Mouse (Mus musculus): ENCODE measurements around the gene Pcdh9. TPM values are rescaled to one million over a fixed set of nuclear protein-coding genes. Genes with fewer than 3 reads are reported as not detected.

The Pcdh9 gene
- polyA plus RNA-seq, 1 experiment from 2014 or later: 50.9 TPM

DNA sequence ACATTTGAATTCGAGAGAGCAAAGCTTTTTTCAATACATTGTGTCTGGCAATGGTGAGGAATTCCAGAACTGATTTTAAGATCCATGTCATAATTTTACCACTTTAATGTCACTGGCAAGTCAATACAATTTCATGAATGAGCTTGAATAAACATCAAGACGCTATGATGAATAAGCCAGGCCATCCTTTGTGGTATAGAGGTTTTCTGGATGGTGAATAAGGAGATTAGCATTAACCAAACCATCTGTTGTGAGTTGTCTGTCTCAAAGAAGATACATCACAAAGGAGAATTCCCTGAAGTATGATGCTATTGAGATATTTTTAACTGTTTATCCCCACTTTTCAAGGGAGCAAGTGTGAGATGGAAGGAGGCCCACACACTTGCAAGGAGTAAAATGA, 602.1 kb downstream of the Pcdh9 start:
- Histone ChIP-seq H3K4me3 (ENCODE audit: low read depth, low read length) (no peak overlapping the region), H3K27me3 (ENCODE audit: control insufficient read depth, insufficient read depth, low read length) (no peaks in the 10 kb centered on the region), H3K4me1 (replicated peaks; ENCODE audit: control insufficient read depth, insufficient read depth, low read length) (no peaks in the 10 kb centered on the region), H3K27ac (ENCODE audit: low read depth, low read length) (no peak overlapping the region), H3K36me3 (ENCODE audit: control insufficient read depth, insufficient read depth, low read length) (no peaks in the 10 kb centered on the region), H3K9ac (ENCODE audit: low read depth, low read length) (no peak overlapping the region), H3K9me3 (ENCODE audit: control insufficient read depth, low read length) (no peaks in the 10 kb centered on the region), H3K4me2 (replicated peaks; ENCODE audit: low read depth, low read length) (no peak overlapping the region)
- WGBS: 58% methylated on average over 2 of the region's 2 CpGs
- DNase-seq (ENCODE audit: low spot score): no peak
- ATAC-seq (ENCODE audit: low FRiP score): no peak

- Histone ChIP-seq H3K4me2 (replicated peaks; ENCODE audit: low read depth, low read length) (no peak overlapping the region), H3K27ac (ENCODE audit: low read depth, low read length) (no peak overlapping the region), H3K36me3 (ENCODE audit: control insufficient read depth, insufficient read depth, low read length) (no peaks in the 10 kb centered on the region), H3K9me3 (ENCODE audit: control insufficient read depth, low read length) (no peaks in the 10 kb centered on the region), H3K27me3 (ENCODE audit: control insufficient read depth, insufficient read depth, low read length) (no peaks in the 10 kb centered on the region), H3K4me1 (replicated peaks; ENCODE audit: control insufficient read depth, insufficient read depth, low read length) (no peaks in the 10 kb centered on the region), H3K9ac (ENCODE audit: low read depth, low read length) (no peak overlapping the region), H3K4me3 (ENCODE audit: low read depth, low read length) (no peak overlapping the region)
- peak; percentile 33 for DNase-seq (ENCODE audit: low spot score)
- WGBS: 43% methylated on average over 1 of the region's 1 CpGs
- ATAC-seq (ENCODE audit: low FRiP score): peak; percentile 35; the same call in 1 of the 2 replicates
Measured at GRCm38 (mm10) chr14:93287642-93288041, 602.8 kb downstream of the Pcdh9 start.

DNA sequence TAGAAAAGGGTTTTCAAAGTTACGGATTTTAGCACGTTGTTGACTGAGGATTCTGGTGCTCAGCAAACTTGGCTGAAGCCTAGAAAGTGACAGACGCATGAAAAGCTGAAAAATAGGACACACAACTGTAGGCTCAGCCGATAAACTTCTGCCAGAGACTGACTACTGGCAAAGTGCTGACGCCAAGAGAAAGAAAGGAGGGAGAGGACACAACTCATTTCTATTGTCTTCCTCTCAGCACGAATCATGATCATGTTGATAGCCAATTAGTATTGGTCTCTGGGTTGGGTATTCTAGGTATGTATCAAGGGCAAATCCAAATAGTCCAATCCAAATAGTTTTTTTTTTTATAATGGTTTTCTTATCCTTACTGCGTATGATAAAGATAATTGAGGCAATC, 605.3 kb downstream of the Pcdh9 start:
- no peak overlapping the region for H3K9ac ChIP-seq (ENCODE audit: low read depth, low read length)
- no peaks in the 10 kb centered on the region for H3K9me3 ChIP-seq (ENCODE audit: control insufficient read depth, low read length)
- no peaks in the 10 kb centered on the region for H3K36me3 ChIP-seq (ENCODE audit: control insufficient read depth, insufficient read depth, low read length)
- no peak overlapping the region for H3K27ac ChIP-seq (ENCODE audit: low read depth, low read length)
- ATAC-seq (ENCODE audit: low FRiP score) (no peak), DNase-seq (ENCODE audit: low spot score) (no peak)
- H3K27me3 ChIP-seq (ENCODE audit: control insufficient read depth, insufficient read depth, low read length): no peaks in the 10 kb centered on the region
- H3K4me2 ChIP-seq (replicated peaks; ENCODE audit: low read depth, low read length): no peak overlapping the region
- no peaks in the 10 kb centered on the region for H3K4me1 ChIP-seq (replicated peaks; ENCODE audit: control insufficient read depth, insufficient read depth, low read length)
- H3K4me3 ChIP-seq (ENCODE audit: low read depth, low read length): no peak overlapping the region
- WGBS: 81% methylated on average over 7 of the region's 7 CpGs

DNA sequence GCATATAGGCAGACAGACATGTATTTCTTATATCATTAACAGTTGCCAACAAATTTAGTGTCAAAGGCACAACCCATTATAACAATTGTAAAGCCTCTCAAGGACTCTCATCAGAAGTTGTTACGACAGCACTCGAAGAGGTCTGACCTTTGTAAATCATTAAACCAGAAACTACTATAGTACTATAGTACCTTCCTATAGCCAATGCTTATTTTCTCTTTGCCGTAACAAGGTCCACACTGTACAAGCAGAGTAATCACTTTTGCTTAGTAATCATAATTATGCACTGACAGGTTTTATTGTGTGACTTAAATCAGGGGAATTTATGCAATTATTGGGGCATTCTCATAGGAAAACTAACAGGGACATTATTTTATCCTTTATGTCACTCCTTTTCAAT, 606.5 kb downstream of the Pcdh9 start:
- DNase-seq (ENCODE audit: low spot score) (no peak), ATAC-seq (ENCODE audit: low FRiP score) (no peak)
- Histone ChIP-seq H3K4me2 (replicated peaks; ENCODE audit: low read depth, low read length) (no peak overlapping the region), H3K4me3 (ENCODE audit: low read depth, low read length) (no peak overlapping the region), H3K36me3 (ENCODE audit: control insufficient read depth, insufficient read depth, low read length) (no peaks in the 10 kb centered on the region), H3K9me3 (ENCODE audit: control insufficient read depth, low read length) (no peaks in the 10 kb centered on the region), H3K27me3 (ENCODE audit: control insufficient read depth, insufficient read depth, low read length) (no peaks in the 10 kb centered on the region), H3K27ac (ENCODE audit: low read depth, low read length) (no peak overlapping the region), H3K4me1 (replicated peaks; ENCODE audit: control insufficient read depth, insufficient read depth, low read length) (no peaks in the 10 kb centered on the region), H3K9ac (ENCODE audit: low read depth, low read length) (no peak overlapping the region)
- 79% methylated on average over 3 of the region's 3 CpGs for WGBS

DNA sequence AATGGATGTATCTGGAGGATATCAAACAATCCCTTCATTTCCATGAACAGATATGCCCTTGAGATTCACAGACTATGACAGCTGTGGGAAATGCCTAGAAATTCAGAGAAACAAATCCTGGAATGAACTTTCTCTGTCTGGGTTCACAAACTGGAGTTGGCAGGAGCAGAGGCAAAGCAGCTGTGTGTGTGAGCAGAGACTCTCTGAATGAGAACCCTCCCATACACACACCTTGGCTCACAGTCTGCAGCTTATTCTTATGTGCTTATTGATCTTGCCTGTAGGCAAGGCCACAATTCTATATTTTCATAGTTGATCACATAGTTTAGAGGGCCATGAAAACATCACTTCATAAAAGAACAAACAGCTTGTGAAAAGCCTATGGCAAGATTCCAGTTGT, 614.8 kb downstream of the Pcdh9 start:
- Histone ChIP-seq H3K4me1 (replicated peaks; ENCODE audit: control insufficient read depth, insufficient read depth, low read length) (no peaks in the 10 kb centered on the region), H3K4me3 (ENCODE audit: low read depth, low read length) (no peak overlapping the region), H3K36me3 (ENCODE audit: control insufficient read depth, insufficient read depth, low read length) (no peaks in the 10 kb centered on the region), H3K9me3 (ENCODE audit: control insufficient read depth, low read length) (no peaks in the 10 kb centered on the region), H3K27ac (ENCODE audit: low read depth, low read length) (no peak overlapping the region), H3K4me2 (replicated peaks; ENCODE audit: low read depth, low read length) (no peak overlapping the region), H3K9ac (ENCODE audit: low read depth, low read length) (no peak overlapping the region), H3K27me3 (ENCODE audit: control insufficient read depth, insufficient read depth, low read length) (no peaks in the 10 kb centered on the region)
- no peak for ATAC-seq (ENCODE audit: low FRiP score)
- DNase-seq (ENCODE audit: low spot score): no peak

DNA sequence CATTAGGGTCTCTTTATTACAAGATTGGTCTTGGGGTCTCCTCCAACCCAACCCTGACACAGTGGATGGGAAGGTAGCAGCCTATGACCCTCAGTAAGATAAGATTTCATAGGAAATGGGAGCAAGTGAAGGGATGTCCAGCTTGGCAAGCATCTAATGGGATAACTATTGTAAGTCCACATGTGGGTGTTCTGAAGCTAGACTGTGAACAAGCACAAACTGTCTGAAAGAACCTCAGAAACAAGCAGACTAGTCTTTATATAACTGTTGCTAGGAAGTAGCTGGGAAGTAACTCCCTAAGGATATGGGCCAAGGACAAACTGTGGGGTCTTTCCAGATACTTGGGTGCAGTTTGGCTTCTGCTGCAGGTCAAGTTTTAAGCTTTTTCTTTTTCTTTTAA, 615.7 kb downstream of the Pcdh9 start:
- Histone ChIP-seq H3K27me3 (ENCODE audit: control insufficient read depth, insufficient read depth, low read length) (no peaks in the 10 kb centered on the region), H3K36me3 (ENCODE audit: control insufficient read depth, insufficient read depth, low read length) (no peaks in the 10 kb centered on the region), H3K4me2 (replicated peaks; ENCODE audit: low read depth, low read length) (no peak overlapping the region), H3K27ac (ENCODE audit: low read depth, low read length) (no peak overlapping the region), H3K9me3 (ENCODE audit: control insufficient read depth, low read length) (no peaks in the 10 kb centered on the region), H3K4me3 (ENCODE audit: low read depth, low read length) (no peak overlapping the region), H3K4me1 (replicated peaks; ENCODE audit: control insufficient read depth, insufficient read depth, low read length) (no peaks in the 10 kb centered on the region), H3K9ac (ENCODE audit: low read depth, low read length) (no peak overlapping the region)
- DNase-seq (ENCODE audit: low spot score): no peak
- ATAC-seq (ENCODE audit: low FRiP score): no peak

DNA sequence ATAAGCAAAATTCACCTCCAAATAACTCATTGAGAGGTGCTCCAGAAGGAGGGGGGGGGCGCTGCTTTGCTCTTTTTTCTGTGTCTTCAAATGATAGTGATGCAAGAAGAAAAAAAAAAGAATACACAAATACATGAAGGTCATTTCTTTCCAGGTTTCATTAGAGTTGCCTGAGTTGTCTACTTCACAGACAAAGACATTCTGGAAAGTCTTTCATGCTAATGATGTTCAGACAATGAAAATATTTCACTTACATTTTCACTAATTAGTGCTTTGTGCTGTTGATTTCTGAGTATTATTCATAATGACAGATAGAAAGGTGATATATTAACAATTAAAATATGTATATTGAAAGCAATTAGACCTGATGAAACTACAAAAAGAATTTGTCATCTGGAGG, 637.1 kb downstream of the Pcdh9 start:
- no peak overlapping the region for H3K27ac ChIP-seq (ENCODE audit: low read depth, low read length)
- H3K36me3 ChIP-seq (ENCODE audit: control insufficient read depth, insufficient read depth, low read length): no peaks in the 10 kb centered on the region
- H3K9me3 ChIP-seq (ENCODE audit: control insufficient read depth, low read length): no peaks in the 10 kb centered on the region
- DNase-seq (ENCODE audit: low spot score): no peak
- no peak overlapping the region for H3K4me2 ChIP-seq (replicated peaks; ENCODE audit: low read depth, low read length)
- no peaks in the 10 kb centered on the region for H3K27me3 ChIP-seq (ENCODE audit: control insufficient read depth, insufficient read depth, low read length)
- WGBS: 73% methylated on average over 1 of the region's 1 CpGs
- H3K4me3 ChIP-seq (ENCODE audit: low read depth, low read length): no peak overlapping the region
- H3K4me1 ChIP-seq (replicated peaks; ENCODE audit: control insufficient read depth, insufficient read depth, low read length): no peaks in the 10 kb centered on the region
- H3K9ac ChIP-seq (ENCODE audit: low read depth, low read length): no peak overlapping the region
- no peak for ATAC-seq (ENCODE audit: low FRiP score)

- DNase-seq (ENCODE audit: low spot score): no peak
- Histone ChIP-seq H3K9me3 (ENCODE audit: control insufficient read depth, low read length) (no peaks in the 10 kb centered on the region), H3K9ac (ENCODE audit: low read depth, low read length) (no peak overlapping the region), H3K4me2 (replicated peaks; ENCODE audit: low read depth, low read length) (no peak overlapping the region), H3K4me1 (replicated peaks; ENCODE audit: control insufficient read depth, insufficient read depth, low read length) (no peaks in the 10 kb centered on the region), H3K27me3 (ENCODE audit: control insufficient read depth, insufficient read depth, low read length) (no peaks in the 10 kb centered on the region), H3K36me3 (ENCODE audit: control insufficient read depth, insufficient read depth, low read length) (no peaks in the 10 kb centered on the region), H3K4me3 (ENCODE audit: low read depth, low read length) (no peak overlapping the region), H3K27ac (ENCODE audit: low read depth, low read length) (no peak overlapping the region)
- ATAC-seq (ENCODE audit: low FRiP score): no peak
- WGBS: 70% methylated on average over 3 of the region's 3 CpGs
Measured at GRCm38 (mm10) chr14:93240263-93240662, 650.2 kb downstream of the Pcdh9 start.

DNA sequence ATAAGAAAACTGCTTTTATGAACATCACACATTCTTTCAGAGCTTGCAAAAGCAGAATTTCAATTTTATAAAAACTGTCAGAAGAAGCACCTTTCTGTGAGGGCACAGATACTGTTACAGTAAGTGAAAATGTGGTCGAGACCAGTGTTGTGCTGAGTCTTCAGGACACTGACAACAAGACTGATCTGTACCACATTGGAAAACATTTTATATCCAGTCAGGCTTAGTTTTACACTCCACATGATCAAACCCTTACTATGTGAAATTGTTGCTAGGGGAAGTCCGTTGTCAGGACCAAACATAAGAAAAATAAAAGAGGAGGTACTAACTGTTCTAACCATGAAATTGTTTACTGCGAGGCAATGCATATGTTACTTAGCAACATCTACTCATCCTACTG, 656.1 kb downstream of the Pcdh9 start:
- Histone ChIP-seq H3K27me3 (ENCODE audit: control insufficient read depth, insufficient read depth, low read length) (no peaks in the 10 kb centered on the region), H3K9ac (ENCODE audit: low read depth, low read length) (no peak overlapping the region), H3K9me3 (ENCODE audit: control insufficient read depth, low read length) (no peaks in the 10 kb centered on the region), H3K4me3 (ENCODE audit: low read depth, low read length) (no peak overlapping the region), H3K36me3 (ENCODE audit: control insufficient read depth, insufficient read depth, low read length) (no peaks in the 10 kb centered on the region), H3K4me2 (replicated peaks; ENCODE audit: low read depth, low read length) (no peak overlapping the region), H3K27ac (ENCODE audit: low read depth, low read length) (0 out of 2 replicates have a peak overlapping the region, but pooled peaks have one; percentile 20), H3K4me1 (replicated peaks; ENCODE audit: control insufficient read depth, insufficient read depth, low read length) (no peaks in the 10 kb centered on the region)
- ATAC-seq (ENCODE audit: low FRiP score): peak; percentile 60; the same call in 1 of the 2 replicates
- DNase-seq (ENCODE audit: low spot score): no peak
- 60% methylated on average over 3 of the region's 3 CpGs for WGBS

Data from hindbrain, embryonic 11.5 days (tissue).